Mouse (Mus musculus) erythroblast, embryonic 14.5 days (primary cell): ENCODE data around the gene Fgd2. TPM values are rescaled to one million over a fixed set of nuclear protein-coding genes. Genes with fewer than 3 reads are reported as not detected.

ENCODE experiments used
- H3K27me3 ChIP-seq: 2 replicates; pipeline ENCODE4 v1.6.1; 2012; ENCODE audit warnings: inconsistent platforms; ENCODE audit not compliant: control insufficient read depth
- H3K36me3 ChIP-seq: 2 replicates; pipeline ENCODE4 v1.6.1; 2012; ENCODE audit warnings: mild to moderate bottlenecking, inconsistent platforms; ENCODE audit not compliant: control insufficient read depth
- H3K4me1 ChIP-seq: 2 replicates; pipeline ENCODE4 v1.6.1; 2012; ENCODE audit warnings: inconsistent platforms; ENCODE audit not compliant: control insufficient read depth
- H3K4me3 ChIP-seq: replicated peaks from 2 replicates; pipeline ENCODE3; 2012; ENCODE audit warnings: moderate library complexity, mild to moderate bottlenecking, inconsistent platforms
- H3K9me3 ChIP-seq: 2 replicates; pipeline ENCODE4 v1.6.1; 2012; ENCODE audit warnings: low read length, inconsistent platforms, mixed read lengths; ENCODE audit not compliant: control insufficient read depth
- GATA1 ChIP-seq: IDR thresholded peaks from 2 replicates; pipeline ENCODE4 v1.6.1; 2012; ENCODE audit warnings: low read length, inconsistent platforms, mixed read lengths
- TAL1 ChIP-seq: IDR thresholded peaks from 3 replicates; pipeline ENCODE4 v1.6.1; 2012; ENCODE audit warnings: low read length, inconsistent platforms, mixed read lengths
- polyA plus RNA-seq: library from polyadenylated mRNA; stranded (reverse); fragments of >175 nt; gene quantifications from 2 replicates; pipeline ENCODE4 v1.2.3, GENCODE M21; 2012

Fgd2 gene
- polyA plus RNA-seq, 1 experiment, result 0.28 TPM

- Histone ChIP-seq H3K9me3 (no peaks in the 10 kb centered on the region), H3K36me3 (peaks cover 53% of the 10 kb centered on the region), H3K27me3 (peaks cover 18% of the 10 kb centered on the region), H3K4me3 (no peak overlapping the region), H3K4me1 (no peaks in the 10 kb centered on the region; the same call in 1 of the 2 replicates)
- TF ChIP-seq GATA1 (no peak), TAL1 (no peak)
Measured at GRCm38 (mm10) chr17:29330671-29331410, 29.9 kb upstream of the Fgd2 start.

GRCm38 (mm10) chr17:29332186-29332685 lies 28.5 kb upstream of the Fgd2 start:
- TF ChIP-seq GATA1 (no peak), TAL1 (no peak)
- Histone ChIP-seq H3K4me1 (no peaks in the 10 kb centered on the region; the same call in 1 of the 2 replicates), H3K9me3 (no peaks in the 10 kb centered on the region), H3K36me3 (peaks cover 66% of the 10 kb centered on the region), H3K27me3 (peaks cover 4% of the 10 kb centered on the region), H3K4me3 (no peak overlapping the region)

GRCm38 (mm10) chr17:29336266-29336990 lies 24.3 kb upstream of the Fgd2 start:
- H3K36me3 ChIP-seq, result peaks cover 88% of the 10 kb centered on the region
- H3K9me3 ChIP-seq, result no peaks in the 10 kb centered on the region
- H3K27me3 ChIP-seq, result no peaks in the 10 kb centered on the region
- H3K4me1 ChIP-seq, result peaks cover 3% of the 10 kb centered on the region
- TF ChIP-seq TAL1, result no peak
- H3K4me3 ChIP-seq, result no peak overlapping the region

GRCm38 (mm10) chr17:29337979-29338823 lies 22.5 kb upstream of the Fgd2 start:
- Histone ChIP-seq H3K4me3 (no peak overlapping the region), H3K27me3 (no peaks in the 10 kb centered on the region), H3K9me3 (no peaks in the 10 kb centered on the region), H3K4me1 (peaks cover 20% of the 10 kb centered on the region), H3K36me3 (peaks cover 78% of the 10 kb centered on the region)
- TF ChIP-seq GATA1 (no peak), TAL1 (no peak)

GRCm38 (mm10) chr17:29339170-29339768 lies 21.4 kb upstream of the Fgd2 start:
- TF ChIP-seq GATA1 (no peak), TAL1 (no peak)
- Histone ChIP-seq H3K4me1 (peaks cover 22% of the 10 kb centered on the region), H3K36me3 (peaks cover 78% of the 10 kb centered on the region), H3K9me3 (no peaks in the 10 kb centered on the region), H3K27me3 (no peaks in the 10 kb centered on the region), H3K4me3 (no peak overlapping the region)

GRCm38 (mm10) chr17:29340406-29341261 lies 20.1 kb upstream of the Fgd2 start:
- Histone ChIP-seq H3K27me3 (no peaks in the 10 kb centered on the region), H3K4me3 (no peak overlapping the region), H3K9me3 (no peaks in the 10 kb centered on the region), H3K36me3 (peaks cover 76% of the 10 kb centered on the region), H3K4me1 (peaks cover 24% of the 10 kb centered on the region)
- TF ChIP-seq GATA1 (no peak), TAL1 (no peak)

GRCm38 (mm10) chr17:29341591-29342003 lies 19.1 kb upstream of the Fgd2 start:
- Histone ChIP-seq H3K36me3 (peaks cover 69% of the 10 kb centered on the region), H3K9me3 (no peaks in the 10 kb centered on the region), H3K27me3 (no peaks in the 10 kb centered on the region), H3K4me3 (no peak overlapping the region), H3K4me1 (peaks cover 33% of the 10 kb centered on the region)
- TF ChIP-seq TAL1, result no peak
- TF ChIP-seq GATA1, result no peak
